Mouse (Mus musculus) heart, embryonic 15.5 days (tissue): ENCODE measurements around the gene Dscam. TPM values are rescaled to one million over a fixed set of nuclear protein-coding genes. Genes with fewer than 3 reads are reported as not detected.

Source experiments
- ATAC-seq: fragments of 200-750 bp; cut with Nextera tagmentation; replicated peaks from 2 replicates; pipeline ENCODE4 v1.8.0; 2017; ENCODE audit warnings: low read depth, moderate TSS enrichment; ENCODE audit not compliant: insufficient number of reproducible peaks, insufficient read depth, low FRiP score
- H3K27ac ChIP-seq: fragments of 300-500 bp; sonication (generic); 2 replicates; pipeline ENCODE4 v1.5.1; 2015; ENCODE audit warnings: mild to moderate bottlenecking, inconsistent platforms
- H3K27me3 ChIP-seq: fragments of 300-500 bp; sonication (generic); 2 replicates; pipeline ENCODE4 v1.6.1; 2015; ENCODE audit warnings: inconsistent platforms
- H3K36me3 ChIP-seq: fragments of 300-500 bp; sonication (generic); 2 replicates; pipeline ENCODE4 v1.6.1; 2015; ENCODE audit warnings: mild to moderate bottlenecking, inconsistent platforms
- H3K4me1 ChIP-seq: fragments of 300-500 bp; sonication (generic); replicated peaks from 2 replicates; pipeline ENCODE4 v1.6.1; 2015; ENCODE audit warnings: inconsistent platforms
- H3K4me2 ChIP-seq: fragments of 300-500 bp; sonication (generic); 2 replicates; pipeline ENCODE4 v1.6.1; 2015; ENCODE audit warnings: inconsistent platforms, mild to moderate bottlenecking, moderate library complexity
- H3K4me3 ChIP-seq: fragments of 300-500 bp; sonication (generic); 2 replicates; pipeline ENCODE4 v1.5.1; 2015; ENCODE audit warnings: mild to moderate bottlenecking, inconsistent platforms
- H3K9ac ChIP-seq: fragments of 300-500 bp; sonication (generic); 2 replicates; pipeline ENCODE4 v1.6.1; 2015; ENCODE audit warnings: mild to moderate bottlenecking, inconsistent platforms
- H3K9me3 ChIP-seq: fragments of 300-500 bp; sonication (generic); replicated peaks from 2 replicates; pipeline ENCODE4 v1.6.1; 2016; ENCODE audit warnings: inconsistent platforms
- WGBS: fragments of 180-500 bp; shearing (Covaris S2); methylation state at CpG from one replicate; pipeline ENCODE4 v1.1.7; 2015; ENCODE audit warnings: mixed read lengths; 5-methylcytosine and 5-hydroxymethylcytosine counted together
- polyA plus RNA-seq: library from polyadenylated mRNA; unstranded; fragments of >200 nt; fragmentation: Nextera tagmentation; extraction: Ambion mirVana; gene quantifications from 2 replicates; pipeline ENCODE4 v1.2.1, GENCODE M21; 2015

The Dscam gene
- polyA plus RNA-seq, 1 experiment from 2014 or later, result not detected

DNA sequence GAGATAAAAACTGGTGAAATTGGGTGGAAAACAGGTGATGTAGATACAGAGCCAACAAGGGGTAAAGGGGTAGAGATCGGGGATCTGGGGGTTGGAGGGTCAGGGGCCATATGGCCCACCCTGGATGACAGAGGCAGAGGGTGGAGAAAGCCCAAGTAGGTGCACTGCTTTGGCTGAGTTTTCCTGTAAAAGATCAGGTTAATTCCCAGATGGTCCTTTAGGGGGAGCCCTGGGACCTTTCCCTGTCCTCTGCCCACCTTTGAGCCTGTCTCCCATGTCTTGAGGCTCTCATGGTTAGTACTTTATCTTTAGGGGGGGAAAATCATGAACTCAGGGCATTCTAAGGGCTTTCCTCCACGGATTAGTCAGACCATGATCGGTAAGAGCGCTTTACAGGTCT is 318.2 kb downstream of the Dscam start:
- WGBS, result 19% methylated on average over 4 of the region's 4 CpGs
- Histone ChIP-seq H3K36me3 (no peaks in the 10 kb centered on the region), H3K27me3 (no peaks in the 10 kb centered on the region), H3K9me3 (no peaks in the 10 kb centered on the region), H3K4me2 (no peak overlapping the region), H3K27ac (no peak overlapping the region), H3K4me1 (peaks cover 8% of the 10 kb centered on the region), H3K4me3 (no peak overlapping the region), H3K9ac (no peak overlapping the region)
- no peak for ATAC-seq

- H3K27me3 ChIP-seq, result no peaks in the 10 kb centered on the region
- H3K9me3 ChIP-seq, result no peaks in the 10 kb centered on the region
- H3K36me3 ChIP-seq, result no peaks in the 10 kb centered on the region
- H3K27ac ChIP-seq, result no peak overlapping the region
- WGBS, result 75% methylated on average over 6 of the region's 6 CpGs
- 0 out of 2 replicates have a peak, but pooled peaks cover 3% of the 10 kb centered on the region for H3K4me1 ChIP-seq
- no peak for ATAC-seq
- H3K4me2 ChIP-seq, result no peak overlapping the region
- no peak overlapping the region for H3K4me3 ChIP-seq
- no peak overlapping the region for H3K9ac ChIP-seq
These were observed 321.6 kb downstream of the Dscam start for GRCm38 (mm10) chr16:96848916-96849315.

DNA sequence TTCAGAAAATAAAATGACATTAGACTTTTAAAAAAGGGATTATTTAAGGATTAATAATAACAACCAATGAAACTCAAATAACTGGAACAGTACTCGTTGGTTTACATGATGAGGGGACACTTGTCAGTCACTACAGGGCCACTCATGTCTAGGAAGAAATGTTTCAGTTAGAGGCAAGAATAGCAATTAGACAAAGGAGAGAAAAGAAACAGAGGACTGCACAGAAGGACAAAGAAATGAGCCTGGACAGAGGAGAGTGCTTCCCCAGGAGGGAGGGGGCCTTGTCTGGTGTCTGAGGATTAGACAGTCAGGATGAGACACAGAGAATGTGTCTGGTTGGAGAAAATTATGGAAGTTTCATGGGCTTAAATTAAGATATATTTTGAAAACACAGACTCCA is 324.0 kb downstream of the Dscam start:
- WGBS, result 58% methylated on average over 1 of the region's 1 CpGs
- Histone ChIP-seq H3K9ac (no peak overlapping the region), H3K4me3 (no peak overlapping the region), H3K27ac (no peak overlapping the region), H3K9me3 (no peaks in the 10 kb centered on the region), H3K27me3 (no peaks in the 10 kb centered on the region), H3K4me1 (no peaks in the 10 kb centered on the region), H3K36me3 (no peaks in the 10 kb centered on the region), H3K4me2 (no peak overlapping the region)
- no peak for ATAC-seq

GRCm38 (mm10) chr16:96846113-96846512 is 324.4 kb downstream of the Dscam start:
- Histone ChIP-seq H3K36me3 (no peaks in the 10 kb centered on the region), H3K4me2 (no peak overlapping the region), H3K9me3 (no peaks in the 10 kb centered on the region), H3K27ac (no peak overlapping the region), H3K4me3 (no peak overlapping the region), H3K9ac (no peak overlapping the region), H3K27me3 (no peaks in the 10 kb centered on the region), H3K4me1 (no peaks in the 10 kb centered on the region)
- 77% methylated on average over 3 of the region's 3 CpGs for WGBS
- no peak for ATAC-seq

GRCm38 (mm10) chr16:96845475-96846098 is 325.0 kb downstream of the Dscam start:
- no peak overlapping the region for H3K9ac ChIP-seq
- no peaks in the 10 kb centered on the region for H3K9me3 ChIP-seq
- H3K4me3 ChIP-seq, result no peak overlapping the region
- 63% methylated on average over 3 of the region's 3 CpGs for WGBS
- no peaks in the 10 kb centered on the region for H3K27me3 ChIP-seq
- no peaks in the 10 kb centered on the region for H3K36me3 ChIP-seq
- no peak for ATAC-seq
- no peaks in the 10 kb centered on the region for H3K4me1 ChIP-seq
- H3K27ac ChIP-seq, result no peak overlapping the region
- H3K4me2 ChIP-seq, result no peak overlapping the region

- Histone ChIP-seq H3K4me2 (no peak overlapping the region), H3K4me3 (no peak overlapping the region), H3K9ac (no peak overlapping the region), H3K27me3 (no peaks in the 10 kb centered on the region), H3K36me3 (no peaks in the 10 kb centered on the region), H3K4me1 (no peaks in the 10 kb centered on the region), H3K27ac (no peak overlapping the region), H3K9me3 (no peaks in the 10 kb centered on the region)
- no peak for ATAC-seq
- WGBS, result 61% methylated on average over 9 of the region's 9 CpGs
These were observed 326.7 kb downstream of the Dscam start for GRCm38 (mm10) chr16:96843691-96844400.

- 87% methylated on average over 3 of the region's 3 CpGs for WGBS
- Histone ChIP-seq H3K36me3 (no peaks in the 10 kb centered on the region), H3K27me3 (no peaks in the 10 kb centered on the region), H3K4me3 (no peak overlapping the region), H3K4me1 (no peaks in the 10 kb centered on the region), H3K4me2 (no peak overlapping the region), H3K9ac (no peak overlapping the region), H3K27ac (no peak overlapping the region), H3K9me3 (no peaks in the 10 kb centered on the region)
- ATAC-seq, result no peak
These were observed 327.7 kb downstream of the Dscam start for GRCm38 (mm10) chr16:96842829-96843360.

GRCm38 (mm10) chr16:96819649-96820048 is 350.9 kb downstream of the Dscam start:
- Histone ChIP-seq H3K4me2 (no peak overlapping the region), H3K9me3 (no peaks in the 10 kb centered on the region), H3K4me1 (no peaks in the 10 kb centered on the region), H3K27ac (no peak overlapping the region), H3K27me3 (peaks cover 11% of the 10 kb centered on the region; the same call in 1 of the 2 replicates), H3K4me3 (no peak overlapping the region), H3K9ac (no peak overlapping the region), H3K36me3 (no peaks in the 10 kb centered on the region)
- WGBS, result 22% methylated on average over 16 of the region's 16 CpGs
- no peak for ATAC-seq

DNA sequence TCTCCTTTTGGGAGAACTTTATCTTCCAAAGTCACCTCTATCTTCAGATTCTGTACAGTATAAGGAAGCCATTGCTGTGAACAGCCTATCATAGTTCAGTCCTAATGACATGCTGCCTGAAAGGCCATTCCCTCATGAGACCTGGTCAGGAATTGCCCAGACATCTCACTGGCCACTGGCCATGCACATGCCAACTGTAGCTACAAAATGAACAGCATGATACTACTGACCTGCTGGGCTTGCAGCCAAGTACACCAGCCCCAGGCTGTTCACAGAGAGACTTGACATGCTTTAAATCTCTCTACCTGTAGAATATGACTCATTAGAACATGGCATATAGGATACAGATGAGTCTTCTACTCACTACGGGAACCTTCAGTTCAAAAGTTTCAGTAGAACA is 364.3 kb downstream of the Dscam start:
- ATAC-seq, result peak; percentile 47; the same call in 1 of the 2 replicates
- H3K9ac ChIP-seq, result no peak overlapping the region
- no peaks in the 10 kb centered on the region for H3K36me3 ChIP-seq
- peaks cover 11% of the 10 kb centered on the region; the same call in 1 of the 2 replicates for H3K4me1 ChIP-seq
- H3K27ac ChIP-seq, result no peak overlapping the region
- no peak overlapping the region for H3K4me3 ChIP-seq
- H3K4me2 ChIP-seq, result no peak overlapping the region
- no peaks in the 10 kb centered on the region for H3K9me3 ChIP-seq
- H3K27me3 ChIP-seq, result no peaks in the 10 kb centered on the region
- 70% methylated on average over 1 of the region's 1 CpGs for WGBS

DNA sequence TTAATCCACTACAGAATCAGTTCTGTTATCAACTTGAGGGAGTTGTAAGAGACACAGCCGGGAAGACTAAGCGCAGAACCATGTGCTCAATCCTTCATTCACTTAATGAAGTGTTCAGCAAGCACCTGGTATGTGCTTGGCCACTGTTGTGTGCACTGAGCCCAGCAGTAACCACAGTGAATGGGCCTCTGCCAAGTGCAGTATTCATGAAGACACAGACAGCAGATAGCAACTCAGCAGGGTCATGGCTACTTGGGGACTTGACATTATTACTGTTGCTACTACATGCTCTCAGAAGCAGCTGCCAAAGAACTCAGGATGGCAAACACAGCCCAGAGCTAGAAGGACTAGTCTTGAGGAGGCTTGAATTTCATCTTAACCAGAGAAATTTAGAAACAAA is 367.9 kb downstream of the Dscam start:
- H3K9me3 ChIP-seq, result no peaks in the 10 kb centered on the region
- no peak for ATAC-seq
- no peaks in the 10 kb centered on the region for H3K27me3 ChIP-seq
- peaks cover 11% of the 10 kb centered on the region; the same call in 1 of the 2 replicates for H3K4me1 ChIP-seq
- WGBS, result 64% methylated on average over 2 of the region's 2 CpGs
- no peaks in the 10 kb centered on the region for H3K36me3 ChIP-seq
- no peak overlapping the region for H3K4me3 ChIP-seq
- H3K27ac ChIP-seq, result no peak overlapping the region
- H3K4me2 ChIP-seq, result no peak overlapping the region
- no peak overlapping the region for H3K9ac ChIP-seq

GRCm38 (mm10) chr16:96801650-96802237 is 368.8 kb downstream of the Dscam start:
- no peak overlapping the region for H3K9ac ChIP-seq
- H3K27ac ChIP-seq, result no peak overlapping the region
- no peaks in the 10 kb centered on the region for H3K9me3 ChIP-seq
- no peaks in the 10 kb centered on the region for H3K36me3 ChIP-seq
- ATAC-seq, result no peak
- no peak overlapping the region for H3K4me2 ChIP-seq
- peaks cover 6% of the 10 kb centered on the region; the same call in 1 of the 2 replicates for H3K4me1 ChIP-seq
- H3K27me3 ChIP-seq, result no peaks in the 10 kb centered on the region
- 92% methylated on average over 1 of the region's 1 CpGs for WGBS
- no peak overlapping the region for H3K4me3 ChIP-seq
